8 mouse cellular contexts compared by ENCODE assay signal in the genomic region with DNA sequence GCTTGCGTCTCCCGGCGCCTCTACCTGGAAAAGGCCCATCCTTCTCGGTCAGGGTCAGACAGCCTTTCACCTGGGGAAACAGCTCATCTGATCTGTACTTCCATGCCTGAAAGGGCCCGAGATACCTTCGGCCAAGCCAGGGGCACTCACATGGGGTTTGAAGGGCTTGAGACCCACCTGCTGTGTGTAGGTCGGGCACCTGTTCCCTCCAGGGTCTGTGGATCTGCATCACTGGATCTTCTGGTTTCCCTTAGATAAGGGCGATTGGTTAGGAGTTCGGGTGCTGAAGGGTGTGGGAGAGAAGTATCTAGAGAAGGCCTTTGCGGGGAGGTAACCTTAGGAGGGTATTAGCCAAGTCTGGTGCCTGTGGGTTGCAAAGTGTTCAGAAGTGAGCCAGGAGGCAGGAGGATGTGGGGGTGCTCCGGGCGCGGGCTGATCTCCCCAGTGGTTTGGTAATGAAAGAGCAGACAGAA. TPM values are rescaled to one million over a fixed set of nuclear protein-coding genes. Genes with fewer than 3 reads are reported as not detected.
DNase-seq lines count a peak whose midpoint lies in the region; ATAC-seq and TF ChIP-seq lines count a peak whose summit lies in the region.

No protein-coding gene starts in this region.

- H3K79me2 ChIP-seq in heart, adult 2 months (replicated peaks; ENCODE audit: control insufficient read depth, insufficient read depth, low read length), result peaks cover 1% of the 10 kb centered on the region; the same call in 1 of the 2 replicates

- peak overlapping the region; percentile 89 for H3K9ac ChIP-seq in heart, adult 2 months (ENCODE audit: low read depth, low read length)
- peak overlapping the region; percentile 87 for H3K9ac ChIP-seq in kidney, embryonic 16.5 days (replicated peaks; ENCODE audit: low read length)
- H3K9ac ChIP-seq in stomach, embryonic 15.5 days, result peak overlapping the region; percentile 72

- DNase-seq in urinary bladder, postnatal 25 days (ENCODE audit: low spot score), result peak; percentile 13
- DNase-seq in urinary bladder, postnatal 10 days (ENCODE audit: low spot score), result no peak
- peak; percentile 39 for DNase-seq in cerebellum, adult 8-10 months
- no peak for DNase-seq in heart, adult 2 months
- no peak for DNase-seq in adipocyte (ENCODE audit: low spot score)

- peak; percentile 74 for ATAC-seq in kidney, embryonic 16.5 days (ENCODE audit: low FRiP score, low TSS enrichment)
- peak; percentile 76 for ATAC-seq in megakaryocyte progenitor cell, adult 5-6 weeks (replicated peaks; ENCODE audit: poor library complexity)
- ATAC-seq in stomach, embryonic 15.5 days (ENCODE audit: insufficient read depth, low FRiP score, low read depth), result peak; percentile 14; the same call in 1 of the 2 replicates

- 0 out of 2 replicates have a peak, but pooled peaks have one; percentile 13 for TF ChIP-seq POLR2A in heart, adult 2 months (IDR thresholded peaks at IDR 0.05; ENCODE audit: insufficient read depth, low read depth, low read length)

- H3K4me2 ChIP-seq in kidney, embryonic 16.5 days (replicated peaks; ENCODE audit: low read depth, low read length), result peak overlapping the region; percentile 68
- H3K4me2 ChIP-seq in stomach, embryonic 15.5 days, result peak overlapping the region; percentile 91

- under 1% methylated on average over 13 of the region's 13 CpGs for WGBS in heart, adult 2 months
- WGBS in kidney, embryonic 16.5 days, result under 1% methylated on average over 13 of the region's 13 CpGs
- under 1% methylated on average over 13 of the region's 13 CpGs for WGBS in stomach, embryonic 15.5 days

- peak overlapping the region; percentile 81 for H3K4me3 ChIP-seq in heart, adult 2 months
- peak overlapping the region; percentile 72 for H3K4me3 ChIP-seq in kidney, embryonic 16.5 days (ENCODE audit: low read length)
- H3K4me3 ChIP-seq in stomach, embryonic 15.5 days (replicated peaks), result peak overlapping the region; percentile 72

- H3K36me3 ChIP-seq in heart, adult 2 months (ENCODE audit: control insufficient read depth, insufficient read depth, low read length), result peaks cover 13% of the 10 kb centered on the region
- 0 out of 2 replicates have a peak, but pooled peaks cover 2% of the 10 kb centered on the region for H3K36me3 ChIP-seq in kidney, embryonic 16.5 days (ENCODE audit: insufficient read depth, low read length)
- no peaks in the 10 kb centered on the region for H3K36me3 ChIP-seq in stomach, embryonic 15.5 days

- H3K27me3 ChIP-seq in heart, adult 2 months (ENCODE audit: control insufficient read depth, insufficient read depth, low read length), result no peaks in the 10 kb centered on the region
- H3K27me3 ChIP-seq in kidney, embryonic 16.5 days (ENCODE audit: insufficient read depth, low read length), result no peaks in the 10 kb centered on the region
- H3K27me3 ChIP-seq in stomach, embryonic 15.5 days (replicated peaks), result no peaks in the 10 kb centered on the region

- peaks cover 5% of the 10 kb centered on the region for H3K4me1 ChIP-seq in heart, adult 2 months (ENCODE audit: control insufficient read depth, insufficient read depth, low read length)
- peaks cover 7% of the 10 kb centered on the region; the same call in 1 of the 2 replicates for H3K4me1 ChIP-seq in kidney, embryonic 16.5 days (ENCODE audit: insufficient read depth, low read length)
- 0 out of 2 replicates have a peak, but pooled peaks cover 4% of the 10 kb centered on the region for H3K4me1 ChIP-seq in stomach, embryonic 15.5 days

- intact Hi-C loops in heart, adult 2 months (cut with DNase I), result loop anchor here (1.0 to 2.0 kb wide), 2 partner anchors 11 to 14 kb away; no protein-coding TSS in a partner anchor

- peak overlapping the region; percentile 90 for H3K27ac ChIP-seq in heart, adult 2 months
- H3K27ac ChIP-seq in kidney, embryonic 16.5 days (ENCODE audit: low read length), result peak overlapping the region; percentile 81
- H3K27ac ChIP-seq in stomach, embryonic 15.5 days, result peak overlapping the region; percentile 64

- no peak for TF ChIP-seq EP300 in heart, adult 2 months (IDR thresholded peaks at IDR 0.05; ENCODE audit: insufficient read depth, low read depth, low read length)

- H3K9me3 ChIP-seq in kidney, embryonic 16.5 days (ENCODE audit: low read length), result no peaks in the 10 kb centered on the region
- H3K9me3 ChIP-seq in stomach, embryonic 15.5 days, result no peaks in the 10 kb centered on the region

- TF ChIP-seq CTCF in heart, adult 2 months (IDR thresholded peaks at IDR 0.05), result no peak

RNA-seq across cellular contexts. Expression of gene B4galt4, which starts 0.6 kb away (rescaled TPM):
- 10 to 100 TPM in 1 of 2 experiments, 1 to 10 TPM in 1; 8.1 to 13.2 TPM for total RNA-seq in heart, adult 2 months (2021)
- 6.4 and 9.6 TPM in 2 replicates for polyA plus RNA-seq in heart, adult 2 months (2012; rRNA removed)
- polyA plus RNA-seq in kidney, embryonic 16.5 days (2015; fragmentation: Nextera tagmentation; extraction: Ambion mirVana), result 32.7 and 34.5 TPM in 2 replicates
- total RNA-seq in megakaryocyte progenitor cell, adult 5-6 weeks (2015), result 40.2 and 42.0 TPM in 2 replicates
- 56.4 and 61.7 TPM in 2 replicates for total RNA-seq in megakaryocyte progenitor cell, adult 5-6 weeks (2017)
- 21.1 and 21.8 TPM in 2 replicates for polyA plus RNA-seq in stomach, embryonic 15.5 days (2015; fragmentation: Nextera tagmentation; extraction: Ambion mirVana)

RNA-seq across cellular contexts. Expression of gene Arhgap31, which starts 29.6 kb away (rescaled TPM):
- 10 to 100 TPM; 38.2 to 41.2 TPM for total RNA-seq in heart, adult 2 months (2021)
- polyA plus RNA-seq in heart, adult 2 months (2012; rRNA removed), result 14.1 and 20.1 TPM in 2 replicates
- 10.8 and 13.3 TPM in 2 replicates for polyA plus RNA-seq in kidney, embryonic 16.5 days (2015; fragmentation: Nextera tagmentation; extraction: Ambion mirVana)
- total RNA-seq in megakaryocyte progenitor cell, adult 5-6 weeks (2015), result 12.8 and 15.6 TPM in 2 replicates
- total RNA-seq in megakaryocyte progenitor cell, adult 5-6 weeks (2017), result 6.5 and 7.2 TPM in 2 replicates
- 9.8 and 10.1 TPM in 2 replicates for polyA plus RNA-seq in stomach, embryonic 15.5 days (2015; fragmentation: Nextera tagmentation; extraction: Ambion mirVana)

RNA-seq across cellular contexts. Expression of gene Upk1b, which starts 57.4 kb away (rescaled TPM):
- total RNA-seq in heart, adult 2 months (2021), result 1 to 10 TPM; 3.2 to 3.8 TPM
- polyA plus RNA-seq in heart, adult 2 months (2012; rRNA removed), result 8.4 and 10.2 TPM in 2 replicates
- polyA plus RNA-seq in kidney, embryonic 16.5 days (2015; fragmentation: Nextera tagmentation; extraction: Ambion mirVana), result 11.4 and 22.5 TPM in 2 replicates
- total RNA-seq in megakaryocyte progenitor cell, adult 5-6 weeks (2015), result 0.49 and 1.1 TPM in 2 replicates
- 0.14 TPM in 1 of 2 replicates, not detected in the other for total RNA-seq in megakaryocyte progenitor cell, adult 5-6 weeks (2017)
- polyA plus RNA-seq in stomach, embryonic 15.5 days (2015; fragmentation: Nextera tagmentation; extraction: Ambion mirVana), result 28.4 and 41.5 TPM in 2 replicates

Comparison
In these comparisons a context has a peak if more than half of its experiments do, and no peak if none do; other contexts are left out.
1. DNase-seq: peak in urinary bladder, postnatal 25 days (single experiment) and cerebellum, adult 8-10 months (single experiment); none in urinary bladder, postnatal 10 days (single experiment), heart, adult 2 months (0 of 2) and adipocyte (single experiment).
2. ATAC-seq: peak in every context shown above with its lines; median percentile 76 in megakaryocyte progenitor cell, adult 5-6 weeks; 74 in kidney, embryonic 16.5 days; 14 in stomach, embryonic 15.5 days.
3. Peak in every context shown above with its lines, with median percentiles within 50 percentile points of each other: H3K27ac ChIP-seq, H3K4me3 ChIP-seq and H3K9ac ChIP-seq.